Mouse (Mus musculus) neural tube, embryonic 13.5 days (tissue): ENCODE measurements at regions not wholly inside any gene's neighbourhood (a gene's known extent, or its start where the extent isn't known, plus 50 kb on each side); places are given as distances from the start of the nearest gene placed in this dataset.
"Not testable (repeated sequence)": the region's sequence is repeated elsewhere in the genome, so short reads cannot be mapped to it uniquely, and the experiment has no call there.

Experiments used
- ATAC-seq: fragments of 200-750 bp; cut with Nextera tagmentation; 2 replicates; pipeline ENCODE4 v1.8.0; 2017; ENCODE audit warnings: low read depth, mild to moderate bottlenecking, moderate TSS enrichment, moderate library complexity
- H3K27ac ChIP-seq: fragments of 300-500 bp; sonication (generic); replicated peaks from 2 replicates; pipeline ENCODE4 v1.5.1; 2015; ENCODE audit warnings: moderate library complexity, mild to moderate bottlenecking, inconsistent platforms
- H3K27me3 ChIP-seq: fragments of 300-500 bp; sonication (generic); 2 replicates; pipeline ENCODE4 v1.6.1; 2015; ENCODE audit warnings: mild to moderate bottlenecking, inconsistent platforms
- H3K36me3 ChIP-seq: fragments of 300-500 bp; sonication (generic); 2 replicates; pipeline ENCODE4 v1.6.1; 2015; ENCODE audit warnings: mild to moderate bottlenecking, inconsistent platforms
- H3K4me1 ChIP-seq: fragments of 300-500 bp; sonication (generic); replicated peaks from 2 replicates; pipeline ENCODE4 v1.6.1; 2015; ENCODE audit warnings: inconsistent platforms
- H3K4me2 ChIP-seq: fragments of 300-500 bp; sonication (generic); 2 replicates; pipeline ENCODE4 v1.6.1; 2015; ENCODE audit warnings: inconsistent platforms, mild to moderate bottlenecking, moderate library complexity
- H3K4me3 ChIP-seq: fragments of 300-500 bp; sonication (generic); 2 replicates; pipeline ENCODE4 v1.5.1; 2015; ENCODE audit warnings: mild to moderate bottlenecking, inconsistent platforms
- H3K9ac ChIP-seq: fragments of 300-500 bp; sonication (generic); 2 replicates; pipeline ENCODE4 v1.6.1; 2015; ENCODE audit warnings: moderate library complexity, mild to moderate bottlenecking, inconsistent platforms
- H3K9me3 ChIP-seq: fragments of 300-500 bp; sonication (generic); 2 replicates; pipeline ENCODE4 v1.6.1; 2016; ENCODE audit warnings: inconsistent platforms
- WGBS: fragments of 180-500 bp; shearing (Covaris S2); methylation state at CpG from one replicate; pipeline ENCODE4 v1.1.7; 2015; 5-methylcytosine and 5-hydroxymethylcytosine counted together

- H3K27me3 ChIP-seq = no peaks in the 10 kb centered on the region
- H3K4me1 ChIP-seq = no peaks in the 10 kb centered on the region
- H3K4me2 ChIP-seq = no peak overlapping the region
- no peak overlapping the region for H3K9ac ChIP-seq
- 89% methylated on average over 2 of the region's 2 CpGs for WGBS
- no peak overlapping the region for H3K4me3 ChIP-seq
- H3K27ac ChIP-seq = no peak overlapping the region
- ATAC-seq = no peak
- H3K9me3 ChIP-seq = no peaks in the 10 kb centered on the region
- H3K36me3 ChIP-seq = no peaks in the 10 kb centered on the region
Measured at GRCm38 (mm10) chr17:82674593-82674992, 540.5 kb upstream of the Pkdcc start.

- not testable (repeated sequence) for ATAC-seq, H3K9ac ChIP-seq, H3K4me2 ChIP-seq, H3K4me3 ChIP-seq, H3K27ac ChIP-seq, H3K4me1 ChIP-seq, H3K36me3 ChIP-seq, H3K27me3 ChIP-seq, H3K9me3 ChIP-seq
- WGBS = 67% methylated on average over 1 of the region's 1 CpGs
Measured at GRCm38 (mm10) chr17:82666557-82666956, 548.5 kb upstream of the Pkdcc start.

DNA sequence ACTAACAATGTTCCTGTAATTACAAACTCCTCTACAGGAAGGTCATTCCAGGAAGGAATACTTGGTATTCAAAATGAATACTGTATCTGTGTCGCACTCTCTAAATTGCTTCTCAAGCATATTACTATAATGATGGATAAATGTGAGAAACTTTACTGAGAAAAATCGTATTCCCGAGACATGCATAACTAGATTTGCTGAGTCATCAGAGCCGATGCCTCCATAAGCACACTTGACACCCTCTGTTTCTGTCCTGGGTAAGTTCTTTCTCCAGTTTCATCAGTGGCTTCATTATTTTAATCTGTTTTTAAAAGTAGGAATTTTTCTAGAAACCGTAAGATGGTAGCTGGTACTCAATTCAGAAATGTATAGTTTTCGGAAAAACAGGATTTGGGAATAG lies 550.7 kb upstream of the Pkdcc start:
- Histone ChIP-seq H3K9ac (no peak overlapping the region), H3K27ac (no peak overlapping the region)
- 89% methylated on average over 6 of the region's 6 CpGs for WGBS

DNA sequence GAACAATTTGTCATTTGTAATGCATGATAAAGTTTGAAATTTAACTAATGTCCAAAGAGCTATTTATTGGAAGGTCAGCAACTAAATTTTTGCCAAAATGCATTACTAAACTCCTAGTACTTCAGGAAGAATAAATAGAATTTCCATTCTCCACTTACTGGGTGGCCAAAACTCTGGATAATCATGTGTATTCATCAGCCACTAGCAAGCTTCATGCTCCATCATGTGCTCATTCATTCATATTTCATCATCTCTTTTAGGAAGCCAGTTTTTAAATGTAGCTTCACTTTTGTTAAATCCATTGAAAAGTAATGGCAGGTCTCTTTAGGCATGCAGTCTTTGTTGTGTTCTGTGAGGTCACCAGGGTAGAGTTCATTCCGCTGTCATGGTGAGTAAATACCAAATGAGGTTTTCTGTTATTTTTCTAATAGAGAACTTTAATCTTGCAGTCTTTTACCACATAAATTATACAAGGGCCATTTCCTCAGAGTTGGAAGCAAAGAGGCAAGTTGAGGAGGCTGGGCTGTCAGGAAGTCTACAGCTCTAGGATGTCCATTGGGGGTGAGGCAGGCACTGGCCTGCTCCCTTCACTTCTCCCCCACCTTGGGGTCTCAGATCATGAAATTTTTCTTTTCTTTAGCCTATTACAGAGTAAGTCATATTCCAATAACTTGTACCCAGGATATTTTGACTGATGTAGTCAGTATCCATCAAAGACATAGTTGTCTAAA lies 578.5 kb upstream of the Pkdcc start:
- no peak overlapping the region for H3K4me3 ChIP-seq
- no peak for ATAC-seq
- H3K36me3 ChIP-seq = no peaks in the 10 kb centered on the region
- no peak overlapping the region for H3K4me2 ChIP-seq
- no peaks in the 10 kb centered on the region for H3K27me3 ChIP-seq
- no peak overlapping the region for H3K9ac ChIP-seq
- H3K27ac ChIP-seq = no peak overlapping the region
- 0 out of 2 replicates have a peak, but pooled peaks cover 4% of the 10 kb centered on the region for H3K4me1 ChIP-seq
- H3K9me3 ChIP-seq = no peaks in the 10 kb centered on the region
- 80% methylated on average over 1 of the region's 1 CpGs for WGBS

More for the DNA sequence above, 550.7 kb upstream of the Pkdcc start:
- H3K9me3 ChIP-seq = no peaks in the 10 kb centered on the region
- H3K4me3 ChIP-seq = no peak overlapping the region
- no peaks in the 10 kb centered on the region for H3K36me3 ChIP-seq
- H3K27me3 ChIP-seq = no peaks in the 10 kb centered on the region
- no peak overlapping the region for H3K4me2 ChIP-seq
- no peak for ATAC-seq
- no peaks in the 10 kb centered on the region for H3K4me1 ChIP-seq

DNA sequence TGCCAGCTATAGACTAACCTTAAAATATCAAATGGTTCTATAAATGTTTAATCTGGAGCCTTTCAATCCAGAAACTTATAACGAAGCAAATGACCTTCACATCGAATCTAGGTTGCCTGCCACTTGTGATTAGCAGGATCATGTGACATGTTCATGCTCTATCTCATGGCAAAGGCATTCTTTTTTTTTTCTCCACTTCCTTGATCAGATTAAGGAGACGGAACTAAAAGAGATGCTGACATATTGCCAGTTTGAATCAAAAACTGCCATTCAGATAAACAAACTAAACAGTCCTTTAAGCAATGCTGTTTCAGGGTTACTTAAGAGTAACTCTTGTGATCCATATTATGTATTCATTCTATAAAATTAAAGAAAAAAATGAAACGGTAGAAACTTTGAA lies 579.2 kb upstream of the Pkdcc start:
- WGBS = 76% methylated on average over 4 of the region's 4 CpGs
- no peaks in the 10 kb centered on the region for H3K36me3 ChIP-seq
- no peak overlapping the region for H3K27ac ChIP-seq
- no peaks in the 10 kb centered on the region for H3K9me3 ChIP-seq
- no peak overlapping the region for H3K4me2 ChIP-seq
- no peak for ATAC-seq
- no peak overlapping the region for H3K4me3 ChIP-seq
- H3K4me1 ChIP-seq = 0 out of 2 replicates have a peak, but pooled peaks cover 4% of the 10 kb centered on the region
- H3K9ac ChIP-seq = no peak overlapping the region
- no peaks in the 10 kb centered on the region for H3K27me3 ChIP-seq

- no peaks in the 10 kb centered on the region for H3K4me1 ChIP-seq
- H3K9ac ChIP-seq = no peak overlapping the region
- H3K4me3 ChIP-seq = no peak overlapping the region
- no peak for ATAC-seq
- no peak overlapping the region for H3K27ac ChIP-seq
- H3K27me3 ChIP-seq = no peaks in the 10 kb centered on the region
- no peak overlapping the region for H3K4me2 ChIP-seq
- H3K9me3 ChIP-seq = no peaks in the 10 kb centered on the region
- 69% methylated on average over 3 of the region's 3 CpGs for WGBS
- H3K36me3 ChIP-seq = no peaks in the 10 kb centered on the region
Measured at GRCm38 (mm10) chr17:82606642-82607175, 608.4 kb upstream of the Pkdcc start.

GRCm38 (mm10) chr17:82583801-82584200 lies 631.3 kb upstream of the Pkdcc start:
- Histone ChIP-seq H3K27me3 (no peaks in the 10 kb centered on the region), H3K4me1 (no peaks in the 10 kb centered on the region), H3K4me2 (no peak overlapping the region), H3K4me3 (no peak overlapping the region), H3K27ac (no peak overlapping the region), H3K9ac (no peak overlapping the region), H3K36me3 (no peaks in the 10 kb centered on the region), H3K9me3 (no peaks in the 10 kb centered on the region)
- 61% methylated on average over 2 of the region's 2 CpGs for WGBS
- ATAC-seq = no peak

- WGBS = 85% methylated on average over 5 of the region's 5 CpGs
- no peak for ATAC-seq
- Histone ChIP-seq H3K9ac (no peak overlapping the region), H3K27me3 (no peaks in the 10 kb centered on the region), H3K27ac (no peak overlapping the region), H3K4me1 (no peaks in the 10 kb centered on the region), H3K4me3 (no peak overlapping the region), H3K36me3 (no peaks in the 10 kb centered on the region), H3K4me2 (no peak overlapping the region), H3K9me3 (no peaks in the 10 kb centered on the region)
Measured at GRCm38 (mm10) chr17:82533521-82533920, 681.6 kb upstream of the Pkdcc start.

DNA sequence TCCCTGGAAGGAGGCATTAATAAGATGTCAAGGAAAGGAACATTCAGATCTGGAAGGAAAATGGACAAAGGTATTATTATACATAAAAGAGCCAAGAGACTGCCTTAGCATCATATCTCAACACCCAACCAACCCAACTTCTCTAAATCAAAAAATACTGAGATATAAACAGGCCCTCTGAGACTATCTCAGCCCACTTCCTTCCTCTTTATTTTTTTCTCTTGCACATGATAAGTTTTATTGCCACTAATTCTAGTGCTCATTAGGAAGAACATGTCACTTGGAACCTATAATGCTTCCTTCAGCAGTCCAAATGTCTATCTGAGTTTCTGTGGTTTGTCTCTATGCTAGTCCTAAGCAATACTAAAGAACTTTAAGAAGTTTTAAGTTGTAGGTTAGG lies 697.0 kb upstream of the Pkdcc start:
- no peak overlapping the region for H3K4me3 ChIP-seq
- H3K4me2 ChIP-seq = no peak overlapping the region
- no peaks in the 10 kb centered on the region for H3K27me3 ChIP-seq
- H3K4me1 ChIP-seq = no peaks in the 10 kb centered on the region
- H3K27ac ChIP-seq = no peak overlapping the region
- H3K9me3 ChIP-seq = no peaks in the 10 kb centered on the region
- H3K9ac ChIP-seq = no peak overlapping the region
- H3K36me3 ChIP-seq = no peaks in the 10 kb centered on the region
- no peak for ATAC-seq

GRCm38 (mm10) chr17:82516850-82517249 lies 698.2 kb upstream of the Pkdcc start:
- no peak for ATAC-seq
- H3K27ac ChIP-seq = no peak overlapping the region
- no peaks in the 10 kb centered on the region for H3K9me3 ChIP-seq
- H3K4me1 ChIP-seq = no peaks in the 10 kb centered on the region
- H3K4me2 ChIP-seq = no peak overlapping the region
- 73% methylated on average over 3 of the region's 3 CpGs for WGBS
- no peaks in the 10 kb centered on the region for H3K36me3 ChIP-seq
- H3K4me3 ChIP-seq = no peak overlapping the region
- H3K27me3 ChIP-seq = no peaks in the 10 kb centered on the region
- no peak overlapping the region for H3K9ac ChIP-seq

DNA sequence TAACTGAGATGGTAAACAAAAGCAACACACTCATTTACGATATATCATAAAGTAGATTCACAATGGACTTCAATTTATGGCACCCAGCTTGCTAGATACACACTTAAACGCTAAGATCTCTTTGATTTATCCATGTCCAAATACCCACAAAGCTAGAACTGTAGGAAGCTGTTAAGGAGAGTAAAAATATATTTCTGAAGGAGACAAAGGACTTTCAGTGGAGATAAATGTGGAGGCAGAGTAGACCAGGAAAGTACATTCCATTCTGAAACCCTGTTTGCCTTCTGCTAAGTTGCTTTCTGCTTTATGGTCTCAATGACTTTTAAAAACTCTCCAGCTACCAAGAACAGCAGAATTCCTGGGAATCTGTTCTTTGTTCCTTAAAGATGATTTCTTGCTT lies 701.3 kb upstream of the Pkdcc start:
- no peak overlapping the region for H3K4me2 ChIP-seq
- H3K27me3 ChIP-seq = no peaks in the 10 kb centered on the region
- H3K4me3 ChIP-seq = no peak overlapping the region
- no peak overlapping the region for H3K9ac ChIP-seq
- no peaks in the 10 kb centered on the region for H3K9me3 ChIP-seq
- H3K4me1 ChIP-seq = no peaks in the 10 kb centered on the region
- ATAC-seq = no peak
- H3K36me3 ChIP-seq = no peaks in the 10 kb centered on the region
- 33% methylated on average over 2 of the region's 2 CpGs for WGBS
- H3K27ac ChIP-seq = no peak overlapping the region

DNA sequence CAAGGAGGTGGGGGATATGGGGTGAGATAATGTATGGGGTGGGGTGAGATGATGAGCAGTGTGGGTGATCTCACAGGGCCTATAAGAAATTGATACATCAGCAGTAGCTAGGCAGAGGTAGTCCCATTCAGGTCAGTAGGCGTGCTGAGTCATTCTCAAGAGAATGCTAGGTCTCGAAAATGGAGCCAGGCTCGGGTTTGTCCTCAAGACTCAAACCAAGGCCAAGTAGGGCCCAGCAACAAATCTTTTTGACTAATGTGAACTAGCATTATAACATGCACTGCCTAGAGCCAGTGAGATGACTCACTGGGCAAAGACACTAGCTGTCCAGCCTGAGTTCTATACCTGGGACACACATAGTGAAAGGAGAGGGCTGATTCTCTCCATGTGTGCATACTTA lies 710.8 kb upstream of the Pkdcc start:
- Histone ChIP-seq H3K9ac (no peak overlapping the region), H3K4me1 (no peaks in the 10 kb centered on the region), H3K4me2 (no peak overlapping the region), H3K36me3 (no peaks in the 10 kb centered on the region), H3K4me3 (no peak overlapping the region), H3K27me3 (no peaks in the 10 kb centered on the region), H3K27ac (no peak overlapping the region), H3K9me3 (no peaks in the 10 kb centered on the region)
- no peak for ATAC-seq
- 86% methylated on average over 3 of the region's 3 CpGs for WGBS

DNA sequence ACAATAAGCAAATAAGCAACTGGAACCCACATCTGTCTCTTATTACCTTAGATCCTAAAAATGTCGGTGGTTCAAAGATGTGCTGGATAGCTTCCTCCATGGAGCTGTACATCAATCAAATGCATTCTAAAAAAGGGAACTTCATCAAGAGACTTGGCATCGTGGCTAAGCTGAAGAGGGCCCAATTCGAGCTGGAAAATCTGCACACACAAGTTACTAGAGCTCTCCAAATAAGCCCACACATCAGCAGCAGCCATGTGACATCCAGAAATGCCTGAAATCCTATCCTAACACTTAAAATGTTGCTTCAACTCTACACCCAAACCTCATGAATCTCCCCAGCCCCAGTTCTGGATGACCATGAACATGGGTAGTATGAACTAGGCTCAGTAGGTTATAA lies 729.5 kb upstream of the Pkdcc start:
- 76% methylated on average over 3 of the region's 3 CpGs for WGBS
- H3K27ac ChIP-seq = no peak overlapping the region

More for the DNA sequence above, 729.5 kb upstream of the Pkdcc start:
- no peaks in the 10 kb centered on the region for H3K27me3 ChIP-seq
- no peaks in the 10 kb centered on the region for H3K4me1 ChIP-seq
- no peaks in the 10 kb centered on the region for H3K36me3 ChIP-seq
- no peaks in the 10 kb centered on the region for H3K9me3 ChIP-seq
- H3K9ac ChIP-seq = no peak overlapping the region
- no peak overlapping the region for H3K4me3 ChIP-seq
- no peak overlapping the region for H3K4me2 ChIP-seq
- ATAC-seq = no peak
